Comparison of ENCODE assay signal across 10 mouse cellular contexts in genomic region chr10:19518763-19519162, GRCm38 (mm10).
DNase-seq lines count a peak whose midpoint lies in the region; ATAC-seq lines count a peak whose summit lies in the region.
"Had no signal": no experiment of that assay in that cellular context is flagged by ENCODE, and none has a peak within 500 bp of the region (broad histone marks: within the 10 kb centered on the region; RNA-seq: fewer than 3 reads in every experiment).

No protein-coding gene starts in this region.

- no peak for ATAC-seq in intestine, embryonic 14.5 days (replicated peaks; ENCODE audit: low FRiP score, low TSS enrichment, low read depth)
- ATAC-seq in intestine, embryonic 15.5 days, result no peak

- H3K9me3 ChIP-seq in intestine, embryonic 14.5 days (ENCODE audit: control insufficient read depth, low read length), result no peaks in the 10 kb centered on the region
- H3K9me3 ChIP-seq in intestine, embryonic 15.5 days, result no peaks in the 10 kb centered on the region

- no peak overlapping the region for H3K27ac ChIP-seq in intestine, embryonic 14.5 days (ENCODE audit: low read depth)
- H3K27ac ChIP-seq in intestine, embryonic 15.5 days, result no peak overlapping the region

- WGBS in intestine, embryonic 14.5 days, result 8% methylated on average over 6 of the region's 6 CpGs
- 11% methylated on average over 6 of the region's 6 CpGs for WGBS in intestine, embryonic 15.5 days

- H3K9ac ChIP-seq in intestine, embryonic 14.5 days (ENCODE audit: low read length), result no peak overlapping the region
- no peak overlapping the region for H3K9ac ChIP-seq in intestine, embryonic 15.5 days

- DNase-seq in intestine, embryonic 14.5 days (ENCODE audit: low spot score), result peak; percentile 44
- peak; percentile 49 for DNase-seq in thymus, postnatal 14 days
- DNase-seq in thymus, postnatal 25 days, result no peak
- peak; percentile 59 for DNase-seq in embryo, embryonic 10 days (ENCODE audit: low spot score)
- no peak for DNase-seq in urinary bladder, adult 18-20 months (ENCODE audit: low spot score in 2 of 2)
- DNase-seq in frontal cortex, postnatal 25 days (ENCODE audit: low spot score in 2 of 2), result no peak
- DNase-seq in frontal cortex, postnatal 14 days (ENCODE audit: low spot score in 2 of 2), result no peak
- DNase-seq: kidney, postnatal 10 days had no signal

- H3K4me3 ChIP-seq in intestine, embryonic 14.5 days (ENCODE audit: low read depth, low read length), result no peak overlapping the region
- no peak overlapping the region for H3K4me3 ChIP-seq in intestine, embryonic 15.5 days (replicated peaks)
- H3K4me3 ChIP-seq: megakaryocyte, embryonic 14.5 days had no signal

- H3K4me2 ChIP-seq in intestine, embryonic 14.5 days (ENCODE audit: low read length), result no peak overlapping the region
- no peak overlapping the region for H3K4me2 ChIP-seq in intestine, embryonic 15.5 days (replicated peaks)

- no peaks in the 10 kb centered on the region for H3K36me3 ChIP-seq in intestine, embryonic 14.5 days (ENCODE audit: control insufficient read depth, insufficient read depth, low read length)
- no peaks in the 10 kb centered on the region for H3K36me3 ChIP-seq in intestine, embryonic 15.5 days

- H3K27me3 ChIP-seq in intestine, embryonic 14.5 days (replicated peaks; ENCODE audit: control insufficient read depth, insufficient read depth, low read length), result no peaks in the 10 kb centered on the region
- H3K27me3 ChIP-seq in intestine, embryonic 15.5 days (replicated peaks), result no peaks in the 10 kb centered on the region
- H3K27me3 ChIP-seq: megakaryocyte, embryonic 14.5 days had no signal

- H3K4me1 ChIP-seq in intestine, embryonic 14.5 days (replicated peaks; ENCODE audit: control insufficient read depth, insufficient read depth, low read length), result no peaks in the 10 kb centered on the region
- H3K4me1 ChIP-seq in intestine, embryonic 15.5 days (replicated peaks), result no peaks in the 10 kb centered on the region

Comparison
In these comparisons a context has a peak if more than half of its experiments do, and no peak if none do; other contexts are left out.
1. DNase-seq: peak in intestine, embryonic 14.5 days (single experiment), thymus, postnatal 14 days (single experiment) and embryo, embryonic 10 days (single experiment); none in thymus, postnatal 25 days (single experiment), urinary bladder, adult 18-20 months (0 of 2), frontal cortex, postnatal 25 days (0 of 2) and frontal cortex, postnatal 14 days (0 of 2).